9 mouse cellular contexts compared by ENCODE assay signal in genomic region chr15:100728586-100728985, GRCm38 (mm10). TPM values are rescaled to one million over a fixed set of nuclear protein-coding genes. Genes with fewer than 3 reads are reported as not detected.
DNase-seq lines count a peak whose midpoint lies in the region; ATAC-seq and TF ChIP-seq lines count a peak whose summit lies in the region.
"Had no signal": no experiment of that assay in that cellular context is flagged by ENCODE, and none has a peak within 500 bp of the region (broad histone marks: within the 10 kb centered on the region; RNA-seq: fewer than 3 reads in every experiment).

No protein-coding gene starts in this region.

- ATAC-seq in embryonic facial prominence, embryonic 13.5 days (ENCODE audit: insufficient number of reproducible peaks, insufficient read depth, low FRiP score, low TSS enrichment, low read depth): no peak
- no peak for ATAC-seq in limb, embryonic 14.5 days (ENCODE audit: low FRiP score, low read depth)
- peak; percentile 36; the same call in 1 of the 2 replicates for ATAC-seq in neutrophil, adult 5-6 weeks (ENCODE audit: extremely low read depth, insufficient number of reproducible peaks, low FRiP score, poor library complexity, severe bottlenecking)

- H3K9me3 ChIP-seq in embryonic facial prominence, embryonic 13.5 days: no peaks in the 10 kb centered on the region
- no peaks in the 10 kb centered on the region for H3K9me3 ChIP-seq in limb, embryonic 14.5 days (ENCODE audit: control insufficient read depth, low read length)

- TF ChIP-seq POLR2A in lung, adult 2 months (IDR thresholded peaks at IDR 0.05; ENCODE audit: borderline replicate concordance, extremely low read depth, low read depth, low read length): no peak
- TF ChIP-seq POLR2A in limb, embryonic 14.5 days (IDR thresholded peaks at IDR 0.05; ENCODE audit: borderline replicate concordance, extremely low read depth, insufficient read depth, insufficient read length): no peak

- peak overlapping the region; percentile 47; the same call in 1 of the 2 replicates for H3K9ac ChIP-seq in embryonic facial prominence, embryonic 13.5 days
- H3K9ac ChIP-seq in limb, embryonic 14.5 days (ENCODE audit: low read depth, low read length, severe bottlenecking): no peak overlapping the region

- peaks cover 3% of the 10 kb centered on the region; the same call in 1 of the 2 replicates for H3K4me1 ChIP-seq in lung, adult 2 months (ENCODE audit: control insufficient read depth, insufficient read depth, low read length)
- H3K4me1 ChIP-seq in embryonic facial prominence, embryonic 13.5 days: peaks cover 14% of the 10 kb centered on the region
- peaks cover 6% of the 10 kb centered on the region for H3K4me1 ChIP-seq in limb, embryonic 14.5 days (ENCODE audit: control insufficient read depth, insufficient read depth, low read length)

- no peak for DNase-seq in lung, adult 2 months
- no peak for DNase-seq in lung, postnatal 25 days (ENCODE audit: low spot score)
- DNase-seq in limb, embryonic 14.5 days (ENCODE audit: low spot score): no peak
- no peak for DNase-seq in Muller cell, postnatal 12 days (ENCODE audit: inconsistent ontology term)
- DNase-seq in kidney, postnatal 10 days: no peak
- DNase-seq in kidney, adult 9 months: no peak
- DNase-seq: adrenal gland, adult 8-10 months had no signal

- no peak overlapping the region for H3K27ac ChIP-seq in embryonic facial prominence, embryonic 13.5 days
- no peak overlapping the region for H3K27ac ChIP-seq in limb, embryonic 14.5 days (replicated peaks; ENCODE audit: low read depth, low read length)

- no peaks in the 10 kb centered on the region for H3K36me3 ChIP-seq in embryonic facial prominence, embryonic 13.5 days
- no peaks in the 10 kb centered on the region for H3K36me3 ChIP-seq in limb, embryonic 14.5 days (ENCODE audit: control insufficient read depth, insufficient read depth, low read length)

- H3K4me2 ChIP-seq in embryonic facial prominence, embryonic 13.5 days: peak overlapping the region; percentile 65
- peak overlapping the region; percentile 53 for H3K4me2 ChIP-seq in limb, embryonic 14.5 days (replicated peaks; ENCODE audit: low read depth, low read length, severe bottlenecking)

- H3K4me3 ChIP-seq in lung, adult 2 months (replicated peaks; ENCODE audit: extremely low read depth, low read depth, low read length): peak overlapping the region; percentile 56
- peak overlapping the region; percentile 43 for H3K4me3 ChIP-seq in embryonic facial prominence, embryonic 13.5 days
- peak overlapping the region; percentile 37 for H3K4me3 ChIP-seq in limb, embryonic 14.5 days (replicated peaks; ENCODE audit: low read length)

- H3K27me3 ChIP-seq in embryonic facial prominence, embryonic 13.5 days: peaks cover 67% of the 10 kb centered on the region
- peaks cover 38% of the 10 kb centered on the region for H3K27me3 ChIP-seq in limb, embryonic 14.5 days (ENCODE audit: control insufficient read depth, insufficient read depth, low read length)

- 35% methylated on average over 9 of the region's 9 CpGs for WGBS in lung, adult 2 months
- 27% methylated on average over 9 of the region's 9 CpGs for WGBS in embryonic facial prominence, embryonic 13.5 days
- WGBS in limb, embryonic 14.5 days: 34% methylated on average over 9 of the region's 9 CpGs

- no peak for TF ChIP-seq CTCF in lung, adult 2 months (IDR thresholded peaks at IDR 0.05; ENCODE audit: insufficient read depth, low read length)

RNA-seq across cellular contexts. Expression of gene Galnt6, which starts 0.6 kb away (rescaled TPM):
- polyA plus RNA-seq in lung, adult 2 months (2012; rRNA removed): 3.8 and 4.0 TPM in 2 replicates
- polyA plus RNA-seq in embryonic facial prominence, embryonic 13.5 days (2015; fragmentation: Nextera tagmentation; extraction: Ambion mirVana): 1.1 and 1.3 TPM in 2 replicates
- polyA plus RNA-seq in limb, embryonic 14.5 days (2012; rRNA removed): 1.1 TPM in 2 replicates
- polyA plus RNA-seq in limb, embryonic 14.5 days (2014; fragmentation: Nextera tagmentation; extraction: Ambion mirVana): 1.4 and 1.9 TPM in 2 replicates
- total RNA-seq in neutrophil, adult 5-6 weeks (2017): 32.4 and 33.1 TPM in 2 replicates

RNA-seq across cellular contexts. Expression of gene Slc4a8, which starts 33.0 kb away (rescaled TPM):
- polyA plus RNA-seq in lung, adult 2 months (2012; rRNA removed): 4.3 and 4.4 TPM in 2 replicates
- 5.0 and 6.3 TPM in 2 replicates for polyA plus RNA-seq in embryonic facial prominence, embryonic 13.5 days (2015; fragmentation: Nextera tagmentation; extraction: Ambion mirVana)
- polyA plus RNA-seq in limb, embryonic 14.5 days (2012; rRNA removed): 3.8 TPM in 2 replicates
- polyA plus RNA-seq in limb, embryonic 14.5 days (2014; fragmentation: Nextera tagmentation; extraction: Ambion mirVana): 2.9 TPM in 2 replicates
- 2.7 and 5.6 TPM in 2 replicates for total RNA-seq in neutrophil, adult 5-6 weeks (2017)

RNA-seq across cellular contexts. Expression of gene Cela1, which starts 40.9 kb away (rescaled TPM):
- 4.7 and 17.3 TPM in 2 replicates for polyA plus RNA-seq in lung, adult 2 months (2012; rRNA removed)
- polyA plus RNA-seq in embryonic facial prominence, embryonic 13.5 days (2015; fragmentation: Nextera tagmentation; extraction: Ambion mirVana): 1.5 and 2.1 TPM in 2 replicates
- 2.6 and 3.9 TPM in 2 replicates for polyA plus RNA-seq in limb, embryonic 14.5 days (2012; rRNA removed)
- polyA plus RNA-seq in limb, embryonic 14.5 days (2014; fragmentation: Nextera tagmentation; extraction: Ambion mirVana): 2.8 and 3.4 TPM in 2 replicates
- 2.8 TPM in 1 of 2 replicates, not detected in the other for total RNA-seq in neutrophil, adult 5-6 weeks (2017)

RNA-seq across cellular contexts. Expression of gene Bin2, which starts 59.2 kb away (rescaled TPM):
- polyA plus RNA-seq in lung, adult 2 months (2012; rRNA removed): 19.1 and 23.9 TPM in 2 replicates
- 2.1 and 4.7 TPM in 2 replicates for polyA plus RNA-seq in embryonic facial prominence, embryonic 13.5 days (2015; fragmentation: Nextera tagmentation; extraction: Ambion mirVana)
- 3.7 and 4.7 TPM in 2 replicates for polyA plus RNA-seq in limb, embryonic 14.5 days (2012; rRNA removed)
- polyA plus RNA-seq in limb, embryonic 14.5 days (2014; fragmentation: Nextera tagmentation; extraction: Ambion mirVana): 2.3 and 3.5 TPM in 2 replicates
- 473 and 506 TPM in 2 replicates for total RNA-seq in neutrophil, adult 5-6 weeks (2017)
